Mouse (Mus musculus) liver, embryonic 15.5 days (tissue): ENCODE results near the gene Sh3tc1. TPM values are rescaled to one million over a fixed set of nuclear protein-coding genes. Genes with fewer than 3 reads are reported as not detected.
A peak's percentile ranks its signal among the peaks of the same experiment; 100 is the strongest.

Experiments
- ATAC-seq: fragments of 200-750 bp; cut with Nextera tagmentation; 2 replicates; pipeline ENCODE4 v1.8.0; 2017; ENCODE audit warnings: moderate number of reproducible peaks, mild to moderate bottlenecking, moderate library complexity; ENCODE audit not compliant: insufficient read depth
- H3K27ac ChIP-seq: fragments of 300-500 bp; sonication (generic); replicated peaks from 2 replicates; pipeline ENCODE4 v1.5.1; 2015; ENCODE audit warnings: mild to moderate bottlenecking, inconsistent platforms
- H3K27me3 ChIP-seq: fragments of 300-500 bp; sonication (generic); 2 replicates; pipeline ENCODE4 v1.6.1; 2015; ENCODE audit warnings: mild to moderate bottlenecking, inconsistent platforms
- H3K36me3 ChIP-seq: fragments of 300-500 bp; sonication (generic); replicated peaks from 2 replicates; pipeline ENCODE4 v1.6.1; 2015; ENCODE audit warnings: moderate library complexity, mild to moderate bottlenecking, inconsistent platforms
- H3K4me1 ChIP-seq: fragments of 300-500 bp; sonication (generic); replicated peaks from 2 replicates; pipeline ENCODE4 v1.6.1; 2015; ENCODE audit warnings: inconsistent platforms
- H3K4me2 ChIP-seq: fragments of 300-500 bp; sonication (generic); 2 replicates; pipeline ENCODE4 v1.6.1; 2015; ENCODE audit warnings: moderate library complexity, mild to moderate bottlenecking, inconsistent platforms
- H3K4me3 ChIP-seq: fragments of 300-500 bp; sonication (generic); replicated peaks from 2 replicates; pipeline ENCODE4 v1.5.1; 2015; ENCODE audit warnings: mild to moderate bottlenecking, inconsistent platforms
- H3K9ac ChIP-seq: fragments of 300-500 bp; sonication (generic); 2 replicates; pipeline ENCODE4 v1.6.1; 2015; ENCODE audit warnings: moderate library complexity, mild to moderate bottlenecking, inconsistent platforms
- H3K9me3 ChIP-seq: fragments of 300-500 bp; sonication (generic); replicated peaks from 2 replicates; pipeline ENCODE4 v1.6.1; 2016; ENCODE audit warnings: inconsistent platforms
- WGBS: fragments of 180-500 bp; shearing (Covaris S2); methylation state at CpG from one replicate; pipeline ENCODE4 v1.1.7; 2015; ENCODE audit warnings: mixed read lengths; ENCODE audit not compliant: insufficient replicate concordance; 5-methylcytosine and 5-hydroxymethylcytosine counted together
- polyA plus RNA-seq: library from polyadenylated mRNA; unstranded; fragments of >200 nt; fragmentation: Nextera tagmentation; extraction: Ambion mirVana; gene quantifications from 2 replicates; pipeline ENCODE4 v1.2.1, GENCODE M21; 2015

The Sh3tc1 gene
- polyA plus RNA-seq, 1 experiment from 2014 or later: 2.7 TPM

DNA sequence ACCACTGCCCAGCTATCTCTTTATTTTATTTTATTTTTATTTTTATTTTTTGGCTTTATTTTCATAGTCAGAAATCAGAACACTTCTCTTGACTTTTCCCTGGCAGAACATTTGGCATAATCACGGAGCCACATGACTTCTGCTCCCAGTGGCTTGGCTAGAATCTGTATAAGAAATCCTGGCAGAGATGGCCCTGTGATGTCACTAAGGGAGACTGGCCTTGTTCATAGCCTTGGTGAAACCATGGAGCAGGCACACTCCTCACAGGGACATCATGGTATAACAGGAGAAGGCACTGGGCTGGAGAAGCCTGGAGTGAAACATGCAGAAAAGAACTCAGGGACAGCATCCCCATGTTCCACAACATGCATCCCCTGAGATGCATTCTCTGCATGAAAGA, 10.2 kb upstream of the Sh3tc1 start:
- H3K9me3 ChIP-seq: no peaks in the 10 kb centered on the region
- 41% methylated on average over 1 of the region's 1 CpGs for WGBS
- H3K4me3 ChIP-seq: no peak overlapping the region
- no peaks in the 10 kb centered on the region for H3K27me3 ChIP-seq
- no peaks in the 10 kb centered on the region for H3K36me3 ChIP-seq
- no peak overlapping the region for H3K4me2 ChIP-seq
- no peak overlapping the region for H3K27ac ChIP-seq
- ATAC-seq: no peak
- no peaks in the 10 kb centered on the region for H3K4me1 ChIP-seq
- H3K9ac ChIP-seq: no peak overlapping the region

DNA sequence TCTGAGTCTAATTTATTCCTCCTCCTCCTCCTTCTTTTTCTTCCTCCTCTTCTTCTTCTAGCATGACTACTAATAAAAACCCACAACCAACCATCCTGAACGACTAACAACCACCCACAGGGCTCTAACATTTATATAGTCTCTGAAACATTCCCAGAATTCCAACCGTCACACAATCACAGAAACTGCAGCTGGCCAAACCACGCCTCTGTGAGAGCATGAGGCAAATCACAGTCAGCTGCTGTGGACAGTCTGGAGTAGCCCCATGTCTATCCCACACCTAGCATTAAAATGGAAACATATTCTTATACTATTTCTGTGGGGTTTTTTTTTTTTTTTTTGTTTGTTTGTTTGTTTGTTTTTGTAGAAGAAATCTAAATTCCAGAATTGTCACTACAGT, 9.6 kb upstream of the Sh3tc1 start:
- 35% methylated on average over 3 of the region's 3 CpGs for WGBS
- Histone ChIP-seq H3K4me2 (no peak overlapping the region), H3K27ac (no peak overlapping the region), H3K4me3 (no peak overlapping the region), H3K27me3 (no peaks in the 10 kb centered on the region), H3K36me3 (no peaks in the 10 kb centered on the region), H3K4me1 (no peaks in the 10 kb centered on the region), H3K9ac (no peak overlapping the region), H3K9me3 (no peaks in the 10 kb centered on the region)
- ATAC-seq: no peak

DNA sequence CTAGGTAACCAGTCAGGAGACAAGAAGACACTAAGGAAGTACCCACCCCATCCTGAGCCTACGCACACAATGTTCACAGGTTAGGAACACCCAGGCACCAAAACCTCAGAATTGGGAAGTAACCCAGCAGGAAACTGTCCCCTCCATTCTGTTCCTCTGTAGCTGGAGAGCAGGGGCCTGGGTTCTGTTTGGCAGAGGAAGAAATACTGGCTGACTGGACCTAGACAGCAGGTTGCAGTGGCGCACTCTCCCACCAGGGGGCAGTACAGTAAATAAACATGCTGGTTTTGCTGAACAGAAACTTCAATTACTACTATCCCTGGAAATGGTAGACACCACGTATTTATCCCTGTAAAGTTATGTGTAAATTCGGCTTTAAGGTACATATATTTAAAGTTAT, 7.1 kb upstream of the Sh3tc1 start:
- ATAC-seq: no peak
- no peaks in the 10 kb centered on the region for H3K27me3 ChIP-seq
- H3K9ac ChIP-seq: no peak overlapping the region
- H3K4me2 ChIP-seq: no peak overlapping the region
- H3K27ac ChIP-seq: no peak overlapping the region
- no peaks in the 10 kb centered on the region for H3K4me1 ChIP-seq
- no peak overlapping the region for H3K4me3 ChIP-seq
- 15% methylated on average over 4 of the region's 4 CpGs for WGBS
- no peaks in the 10 kb centered on the region for H3K9me3 ChIP-seq
- H3K36me3 ChIP-seq: no peaks in the 10 kb centered on the region

DNA sequence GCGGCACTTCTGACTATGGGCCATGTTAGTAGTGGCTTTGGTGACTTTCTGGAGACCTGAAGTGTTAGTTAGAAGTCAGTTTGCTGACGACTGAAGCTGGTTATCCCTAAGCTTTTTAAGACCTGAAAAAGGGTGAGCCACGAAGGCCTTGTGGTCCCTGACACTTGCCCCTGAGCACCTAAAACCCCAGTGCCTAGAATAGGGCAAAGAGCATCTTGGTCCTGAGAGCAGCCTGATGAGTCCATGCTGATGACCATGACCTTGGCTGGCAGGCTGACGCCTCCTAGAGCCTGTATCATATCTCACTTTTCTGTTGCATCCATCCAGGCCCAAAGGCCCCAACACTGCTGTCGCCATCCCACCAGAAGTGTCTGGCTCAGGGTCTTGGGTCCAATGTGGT, 5.6 kb upstream of the Sh3tc1 start:
- H3K4me3 ChIP-seq: no peak overlapping the region
- ATAC-seq: no peak
- H3K4me1 ChIP-seq: 0 out of 2 replicates have a peak, but pooled peaks cover 3% of the 10 kb centered on the region
- H3K9ac ChIP-seq: no peak overlapping the region
- 55% methylated on average over 5 of the region's 5 CpGs for WGBS
- H3K4me2 ChIP-seq: no peak overlapping the region
- no peaks in the 10 kb centered on the region for H3K36me3 ChIP-seq
- no peaks in the 10 kb centered on the region for H3K9me3 ChIP-seq
- H3K27ac ChIP-seq: no peak overlapping the region
- peaks cover 7% of the 10 kb centered on the region for H3K27me3 ChIP-seq

DNA sequence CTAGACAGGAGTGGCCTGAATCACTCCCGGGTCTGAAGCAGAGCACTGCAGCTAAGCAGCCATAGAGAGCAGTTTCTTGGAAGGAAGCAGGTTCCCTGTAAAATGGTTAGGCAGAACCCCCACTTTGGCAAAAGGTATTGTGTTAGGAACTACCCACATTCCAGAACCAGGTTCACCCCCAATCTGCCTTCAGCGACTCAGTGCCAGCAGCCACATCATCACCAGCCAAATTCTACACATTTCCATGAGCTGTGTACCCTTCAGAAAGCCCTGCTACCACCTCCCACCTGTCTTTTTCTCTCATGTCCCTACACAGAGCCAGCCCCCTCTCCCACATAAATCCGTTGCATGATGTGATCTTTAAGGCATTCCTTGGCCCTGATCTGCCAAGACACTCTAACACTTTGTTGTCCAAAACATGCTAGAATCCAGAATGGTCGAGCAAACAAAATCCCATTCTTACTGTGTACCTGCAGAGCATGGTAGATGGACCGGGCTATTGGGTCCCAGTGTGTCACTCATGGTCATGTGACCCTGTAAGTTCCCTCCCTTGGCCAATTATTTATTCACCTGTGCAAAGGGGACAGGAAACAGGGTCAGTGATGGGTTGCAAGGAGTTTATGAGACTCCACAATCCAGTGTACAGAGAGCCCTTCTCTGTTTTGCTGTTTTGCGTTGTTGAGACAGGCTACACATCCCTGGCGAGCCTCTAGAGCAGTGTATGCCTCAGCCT, 4.4 kb upstream of the Sh3tc1 start:
- H3K27ac ChIP-seq: no peak overlapping the region
- no peak for ATAC-seq
- no peaks in the 10 kb centered on the region for H3K9me3 ChIP-seq
- H3K27me3 ChIP-seq: peaks cover 20% of the 10 kb centered on the region
- H3K4me2 ChIP-seq: no peak overlapping the region
- peaks cover 6% of the 10 kb centered on the region for H3K4me1 ChIP-seq
- WGBS: 53% methylated on average over 7 of the region's 7 CpGs
- H3K9ac ChIP-seq: no peak overlapping the region
- H3K36me3 ChIP-seq: no peaks in the 10 kb centered on the region
- H3K4me3 ChIP-seq: no peak overlapping the region

DNA sequence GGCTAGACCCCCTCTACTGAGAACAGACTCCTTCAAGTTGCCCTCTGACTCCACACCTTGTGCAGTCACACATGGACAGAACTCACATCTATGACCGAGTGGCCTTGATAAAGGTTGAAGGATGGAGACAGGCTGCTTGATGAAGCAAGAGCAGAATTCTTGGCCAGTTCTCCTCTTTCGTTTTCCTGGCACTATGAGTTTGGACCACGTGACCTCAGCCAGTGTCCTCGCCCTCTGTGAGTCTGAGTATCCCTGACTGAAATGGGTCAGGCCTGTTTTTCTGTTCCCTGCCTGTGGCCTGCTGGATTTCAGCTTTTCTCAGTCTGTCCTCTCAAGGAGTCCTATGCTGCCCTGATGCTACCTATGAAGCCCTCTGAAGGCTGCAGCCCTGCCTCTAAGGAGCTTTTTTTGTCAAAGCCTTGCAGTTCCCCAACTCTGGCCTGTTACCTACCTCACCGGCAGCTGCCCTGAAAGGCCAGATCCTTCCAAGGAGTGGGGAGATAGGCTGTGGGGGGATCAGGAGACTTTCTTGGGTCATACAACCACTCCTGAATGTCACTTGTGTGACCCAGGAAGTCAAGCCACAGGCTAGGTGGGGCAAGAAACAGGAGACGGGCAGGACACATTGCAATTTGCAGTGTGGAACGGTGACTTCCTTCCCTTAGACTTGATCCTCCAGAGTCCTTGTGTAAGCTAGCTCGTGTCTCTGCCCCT, 3.6 kb upstream of the Sh3tc1 start:
- Histone ChIP-seq H3K36me3 (no peaks in the 10 kb centered on the region), H3K27me3 (peaks cover 24% of the 10 kb centered on the region), H3K27ac (0 out of 2 replicates have a peak overlapping the region, but pooled peaks have one; percentile 3), H3K9ac (no peak overlapping the region), H3K4me1 (peaks cover 6% of the 10 kb centered on the region), H3K9me3 (no peaks in the 10 kb centered on the region), H3K4me2 (no peak overlapping the region), H3K4me3 (no peak overlapping the region)
- ATAC-seq: no peak
- WGBS: 44% methylated on average over 8 of the region's 8 CpGs

DNA sequence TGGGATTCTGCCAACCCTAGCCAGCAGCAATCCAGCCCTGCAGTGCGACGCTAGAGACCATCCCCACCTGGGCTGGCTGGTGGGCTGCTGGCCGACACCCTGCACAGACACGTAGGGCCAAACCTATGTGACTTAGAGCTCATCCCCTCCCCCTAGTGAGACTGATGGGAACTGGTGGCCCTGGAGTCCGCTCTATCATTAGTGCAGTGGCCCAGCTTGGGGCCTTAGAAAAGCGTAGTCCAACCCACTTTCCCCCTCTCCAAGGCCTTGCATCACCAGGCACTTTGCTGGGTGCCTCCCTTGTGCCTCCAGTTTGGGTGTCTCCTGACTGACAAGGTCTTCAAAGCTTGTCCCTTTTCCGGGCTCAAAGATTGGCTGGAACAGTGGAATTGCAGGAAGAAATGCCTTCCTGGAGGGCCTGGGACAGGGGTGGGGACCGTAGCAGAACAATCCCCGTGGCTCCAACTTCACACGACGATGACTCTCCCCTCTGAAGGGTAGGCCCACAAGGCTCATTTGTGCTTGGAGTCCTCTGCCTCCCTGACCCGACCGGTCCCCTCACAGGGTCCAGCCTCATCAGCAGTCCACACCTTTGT, 1.5 kb upstream of the Sh3tc1 start:
- Histone ChIP-seq H3K9me3 (no peaks in the 10 kb centered on the region), H3K27ac (no peak overlapping the region), H3K9ac (no peak overlapping the region), H3K36me3 (no peaks in the 10 kb centered on the region), H3K4me3 (no peak overlapping the region), H3K4me2 (no peak overlapping the region), H3K4me1 (peaks cover 6% of the 10 kb centered on the region), H3K27me3 (peaks cover 24% of the 10 kb centered on the region)
- WGBS: 49% methylated on average over 13 of the region's 13 CpGs
- no peak for ATAC-seq

DNA sequence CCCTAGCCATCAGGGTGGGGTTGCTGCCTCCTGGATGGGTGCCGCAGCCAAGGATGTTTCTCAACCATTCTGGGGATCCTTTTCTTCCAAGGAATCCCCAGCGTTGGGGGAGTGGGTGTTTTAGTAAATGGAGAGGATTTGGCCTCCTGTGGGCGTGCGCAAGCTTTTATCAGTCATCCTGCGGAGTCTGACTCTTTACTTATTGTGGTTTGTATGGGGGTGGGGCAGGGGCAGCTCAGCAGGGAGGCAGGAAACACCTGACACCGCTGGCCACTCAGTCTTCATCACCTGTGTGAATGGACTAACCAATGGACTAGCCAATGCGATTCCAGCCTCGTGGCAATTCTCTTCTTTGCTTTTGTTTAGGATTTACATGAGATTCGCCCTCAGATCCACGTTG, 929 bp upstream of the Sh3tc1 start:
- H3K4me2 ChIP-seq: no peak overlapping the region
- peaks cover 6% of the 10 kb centered on the region for H3K4me1 ChIP-seq
- ATAC-seq: no peak
- H3K27ac ChIP-seq: no peak overlapping the region
- no peaks in the 10 kb centered on the region for H3K36me3 ChIP-seq
- 12% methylated on average over 10 of the region's 10 CpGs for WGBS
- H3K27me3 ChIP-seq: peaks cover 24% of the 10 kb centered on the region
- no peak overlapping the region for H3K9ac ChIP-seq
- H3K4me3 ChIP-seq: no peak overlapping the region
- H3K9me3 ChIP-seq: no peaks in the 10 kb centered on the region

DNA sequence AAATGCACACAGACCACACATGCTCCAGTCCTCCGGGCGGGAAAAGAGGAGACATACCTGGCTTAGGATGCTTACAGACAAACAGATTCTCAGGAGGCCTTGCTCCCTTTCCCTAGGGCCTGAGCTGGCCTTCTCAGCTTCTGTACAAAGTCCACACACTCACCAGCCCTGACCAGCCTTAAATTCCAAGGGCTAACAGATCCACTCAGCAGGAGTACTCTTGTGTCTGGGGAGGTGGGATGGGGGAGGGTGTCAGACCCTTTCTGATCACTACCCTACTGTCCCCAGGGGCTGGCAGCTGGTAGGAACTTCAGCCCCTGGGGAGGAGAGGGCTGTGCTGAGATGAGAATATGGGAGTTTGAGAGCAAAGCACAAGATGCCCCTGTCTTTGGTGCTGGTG, 782 bp downstream of the Sh3tc1 start:
- no peak overlapping the region for H3K4me2 ChIP-seq
- WGBS: 66% methylated on average over 2 of the region's 2 CpGs
- no peaks in the 10 kb centered on the region for H3K36me3 ChIP-seq
- H3K9me3 ChIP-seq: no peaks in the 10 kb centered on the region
- no peak overlapping the region for H3K9ac ChIP-seq
- peaks cover 27% of the 10 kb centered on the region for H3K27me3 ChIP-seq
- no peak for ATAC-seq
- no peak overlapping the region for H3K4me3 ChIP-seq
- H3K27ac ChIP-seq: no peak overlapping the region
- H3K4me1 ChIP-seq: peaks cover 6% of the 10 kb centered on the region

DNA sequence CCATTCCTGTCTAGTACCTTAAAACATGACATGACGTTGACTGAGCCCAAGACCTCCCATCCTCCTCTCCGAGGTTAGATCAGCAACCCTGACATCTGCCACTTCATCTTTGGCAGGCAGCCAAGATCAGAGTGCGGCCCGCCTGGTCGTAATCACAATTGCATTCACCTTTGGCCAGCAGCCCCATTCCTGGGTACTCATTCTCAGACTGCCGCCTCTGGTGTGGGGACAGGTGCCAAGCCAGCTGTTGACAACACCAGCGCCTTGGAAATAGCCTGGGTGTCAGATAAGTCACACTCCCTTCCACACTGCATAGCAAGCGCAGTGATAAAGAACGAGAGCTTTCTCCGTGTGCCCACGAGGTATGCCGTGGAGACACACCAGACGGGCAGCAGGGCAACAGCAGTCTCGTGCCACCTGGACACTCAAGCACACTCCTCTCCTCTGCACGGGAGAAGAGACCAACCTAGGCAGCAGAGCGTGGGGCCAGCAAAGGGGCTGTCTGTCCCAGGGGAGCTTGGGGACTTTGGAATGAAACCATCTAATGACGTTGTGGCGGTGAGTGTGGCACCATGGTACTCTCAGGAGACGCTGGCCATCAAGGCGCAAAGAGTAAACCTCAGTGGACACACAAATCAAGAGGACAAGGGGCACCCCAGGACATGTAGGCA, 2.4 kb downstream of the Sh3tc1 start:
- Histone ChIP-seq H3K4me3 (no peak overlapping the region), H3K9ac (no peak overlapping the region), H3K4me1 (peaks cover 6% of the 10 kb centered on the region), H3K36me3 (no peaks in the 10 kb centered on the region), H3K4me2 (no peak overlapping the region), H3K9me3 (no peaks in the 10 kb centered on the region), H3K27ac (no peak overlapping the region), H3K27me3 (peaks cover 27% of the 10 kb centered on the region)
- WGBS: 54% methylated on average over 20 of the region's 20 CpGs
- ATAC-seq: no peak

DNA sequence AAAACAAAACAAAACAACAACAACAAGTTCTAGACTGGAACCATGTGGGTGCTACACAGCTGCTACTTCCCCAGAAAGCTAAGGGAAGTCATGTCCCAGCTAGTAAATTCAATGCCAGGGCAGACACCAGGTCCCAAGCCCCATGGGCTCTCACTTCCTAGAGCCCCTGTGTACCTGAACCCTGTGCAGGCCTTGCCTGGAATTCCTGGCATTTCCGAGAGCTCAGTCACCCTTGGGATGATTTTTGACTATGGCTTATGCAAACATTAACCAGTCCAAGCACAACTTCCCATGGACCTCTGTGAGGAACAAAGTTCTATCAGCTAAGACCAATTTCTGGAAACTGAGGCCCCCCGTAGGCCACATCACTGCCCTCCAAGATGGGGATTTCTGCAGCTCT, 6.3 kb downstream of the Sh3tc1 start:
- Histone ChIP-seq H3K4me1 (0 out of 2 replicates have a peak, but pooled peaks cover 4% of the 10 kb centered on the region), H3K27ac (no peak overlapping the region)
- ATAC-seq: no peak

More for the DNA sequence above, 6.3 kb downstream of the Sh3tc1 start:
- H3K36me3 ChIP-seq: no peaks in the 10 kb centered on the region
- H3K4me3 ChIP-seq: no peak overlapping the region
- H3K4me2 ChIP-seq: no peak overlapping the region
- no peaks in the 10 kb centered on the region for H3K9me3 ChIP-seq
- WGBS: 52% methylated on average over 2 of the region's 2 CpGs
- no peak overlapping the region for H3K9ac ChIP-seq
- H3K27me3 ChIP-seq: 0 out of 2 replicates have a peak, but pooled peaks cover 2% of the 10 kb centered on the region
